Mouse (Mus musculus): ENCODE measurements around the gene Sox5. TPM values are rescaled to one million over a fixed set of nuclear protein-coding genes. Genes with fewer than 3 reads are reported as not detected.

Sox5 gene
- polyA plus RNA-seq, 1 experiment from 2014 or later = 29.7 TPM

- WGBS = 82% methylated on average over 7 of the region's 7 CpGs
- Histone ChIP-seq H3K9ac (replicated peaks; ENCODE audit: low read length) (no peak overlapping the region), H3K27me3 (ENCODE audit: control insufficient read depth, insufficient read depth, low read length) (no peaks in the 10 kb centered on the region), H3K4me1 (ENCODE audit: control insufficient read depth, insufficient read depth, low read length) (peaks cover 3% of the 10 kb centered on the region; the same call in 1 of the 2 replicates), H3K4me2 (ENCODE audit: low read length) (no peak overlapping the region), H3K4me3 (replicated peaks; ENCODE audit: low read depth, low read length) (no peak overlapping the region), H3K36me3 (ENCODE audit: control insufficient read depth, insufficient read depth, low read length) (peaks cover 9% of the 10 kb centered on the region; the same call in 1 of the 2 replicates), H3K27ac (replicated peaks; ENCODE audit: low read depth, low read length) (no peak overlapping the region), H3K9me3 (ENCODE audit: control insufficient read depth, low read length) (no peaks in the 10 kb centered on the region)
- ATAC-seq (ENCODE audit: low FRiP score, low TSS enrichment) (no peak), DNase-seq (no peak)
These were observed 946.4 kb downstream of the Sox5 start for GRCm38 (mm10) chr6:143835331-143835730.

DNA sequence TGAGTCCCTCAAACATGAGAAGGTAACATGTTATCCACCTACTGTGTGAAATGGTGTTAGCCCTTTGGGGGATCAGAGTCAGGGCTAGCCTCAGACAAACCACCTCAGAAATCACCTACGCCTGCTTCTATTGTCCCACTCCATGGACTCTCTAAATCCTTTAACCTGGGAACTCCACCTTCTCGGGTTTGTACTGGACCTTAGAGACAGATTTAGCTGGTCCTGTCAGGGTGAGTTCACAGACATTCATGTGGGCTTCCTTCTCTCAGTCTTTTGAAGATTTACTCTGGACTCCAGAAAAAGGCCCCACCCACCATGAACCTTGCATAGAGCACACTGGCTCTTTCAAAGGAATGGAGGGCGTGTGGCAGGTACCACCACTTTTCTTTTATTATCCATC, 947.8 kb downstream of the Sox5 start:
- 93% methylated on average over 3 of the region's 3 CpGs for whole genome bisulfite sequencing
- no peak overlapping the region for H3K27ac ChIP-seq (replicated peaks; ENCODE audit: low read depth, low read length)
- no peaks in the 10 kb centered on the region for H3K9me3 ChIP-seq (ENCODE audit: control insufficient read depth, low read length)
- H3K4me1 ChIP-seq (ENCODE audit: control insufficient read depth, insufficient read depth, low read length) = peaks cover 3% of the 10 kb centered on the region; the same call in 1 of the 2 replicates
- no peak for DNase-seq
- no peak overlapping the region for H3K4me3 ChIP-seq (replicated peaks; ENCODE audit: low read depth, low read length)
- H3K36me3 ChIP-seq (ENCODE audit: control insufficient read depth, insufficient read depth, low read length) = peaks cover 7% of the 10 kb centered on the region; the same call in 1 of the 2 replicates
- H3K27me3 ChIP-seq (ENCODE audit: control insufficient read depth, insufficient read depth, low read length) = no peaks in the 10 kb centered on the region
- ATAC-seq (ENCODE audit: low FRiP score, low TSS enrichment) = no peak
- H3K4me2 ChIP-seq (ENCODE audit: low read length) = no peak overlapping the region
- no peak overlapping the region for H3K9ac ChIP-seq (replicated peaks; ENCODE audit: low read length)

- peaks cover 7% of the 10 kb centered on the region; the same call in 1 of the 2 replicates for H3K36me3 ChIP-seq (ENCODE audit: control insufficient read depth, insufficient read depth, low read length)
- no peak overlapping the region for H3K9ac ChIP-seq (replicated peaks; ENCODE audit: low read length)
- H3K27me3 ChIP-seq (ENCODE audit: control insufficient read depth, insufficient read depth, low read length) = no peaks in the 10 kb centered on the region
- H3K4me2 ChIP-seq (ENCODE audit: low read length) = no peak overlapping the region
- no peak for DNase-seq
- H3K4me1 ChIP-seq (ENCODE audit: control insufficient read depth, insufficient read depth, low read length) = no peaks in the 10 kb centered on the region
- WGBS = 95% methylated on average over 23 of the region's 23 CpGs
- no peak for ATAC-seq (ENCODE audit: low FRiP score, low TSS enrichment)
- no peak overlapping the region for H3K4me3 ChIP-seq (replicated peaks; ENCODE audit: low read depth, low read length)
- H3K27ac ChIP-seq (replicated peaks; ENCODE audit: low read depth, low read length) = no peak overlapping the region
- no peaks in the 10 kb centered on the region for H3K9me3 ChIP-seq (ENCODE audit: control insufficient read depth, low read length)
These were observed 948.6 kb downstream of the Sox5 start for GRCm38 (mm10) chr6:143833182-143833558.

GRCm38 (mm10) chr6:143832483-143833181, 949.1 kb downstream of the Sox5 start:
- no peaks in the 10 kb centered on the region for H3K4me1 ChIP-seq (ENCODE audit: control insufficient read depth, insufficient read depth, low read length)
- H3K4me3 ChIP-seq (replicated peaks; ENCODE audit: low read depth, low read length) = no peak overlapping the region
- H3K36me3 ChIP-seq (ENCODE audit: control insufficient read depth, insufficient read depth, low read length) = peaks cover 7% of the 10 kb centered on the region; the same call in 1 of the 2 replicates
- no peak for ATAC-seq (ENCODE audit: low FRiP score, low TSS enrichment)
- no peak overlapping the region for H3K9ac ChIP-seq (replicated peaks; ENCODE audit: low read length)
- H3K4me2 ChIP-seq (ENCODE audit: low read length) = no peak overlapping the region
- no peaks in the 10 kb centered on the region for H3K9me3 ChIP-seq (ENCODE audit: control insufficient read depth, low read length)
- no peaks in the 10 kb centered on the region for H3K27me3 ChIP-seq (ENCODE audit: control insufficient read depth, insufficient read depth, low read length)
- no peak for DNase-seq
- no peak overlapping the region for H3K27ac ChIP-seq (replicated peaks; ENCODE audit: low read depth, low read length)
- WGBS = 90% methylated on average over 12 of the region's 12 CpGs

GRCm38 (mm10) chr6:143831246-143831645, 950.5 kb downstream of the Sox5 start:
- whole genome bisulfite sequencing = 83% methylated on average over 4 of the region's 4 CpGs
- ATAC-seq (ENCODE audit: low FRiP score, low TSS enrichment) = no peak
- Histone ChIP-seq H3K27me3 (ENCODE audit: control insufficient read depth, insufficient read depth, low read length) (no peaks in the 10 kb centered on the region), H3K36me3 (ENCODE audit: control insufficient read depth, insufficient read depth, low read length) (peaks cover 7% of the 10 kb centered on the region; the same call in 1 of the 2 replicates), H3K4me3 (replicated peaks; ENCODE audit: low read depth, low read length) (no peak overlapping the region), H3K9me3 (ENCODE audit: control insufficient read depth, low read length) (no peaks in the 10 kb centered on the region), H3K4me1 (ENCODE audit: control insufficient read depth, insufficient read depth, low read length) (no peaks in the 10 kb centered on the region), H3K9ac (replicated peaks; ENCODE audit: low read length) (no peak overlapping the region), H3K4me2 (ENCODE audit: low read length) (no peak overlapping the region), H3K27ac (replicated peaks; ENCODE audit: low read depth, low read length) (no peak overlapping the region)
- no peak for DNase-seq

- DNase-seq (no peak), ATAC-seq (ENCODE audit: low FRiP score, low TSS enrichment) (no peak)
- H3K9ac ChIP-seq (replicated peaks; ENCODE audit: low read length) = no peak overlapping the region
- H3K9me3 ChIP-seq (ENCODE audit: control insufficient read depth, low read length) = no peaks in the 10 kb centered on the region
- no peak overlapping the region for H3K4me2 ChIP-seq (ENCODE audit: low read length)
- WGBS = 90% methylated on average over 2 of the region's 2 CpGs
- H3K27me3 ChIP-seq (ENCODE audit: control insufficient read depth, insufficient read depth, low read length) = no peaks in the 10 kb centered on the region
- H3K36me3 ChIP-seq (ENCODE audit: control insufficient read depth, insufficient read depth, low read length) = peaks cover 7% of the 10 kb centered on the region; the same call in 1 of the 2 replicates
- no peak overlapping the region for H3K4me3 ChIP-seq (replicated peaks; ENCODE audit: low read depth, low read length)
- no peak overlapping the region for H3K27ac ChIP-seq (replicated peaks; ENCODE audit: low read depth, low read length)
- H3K4me1 ChIP-seq (ENCODE audit: control insufficient read depth, insufficient read depth, low read length) = no peaks in the 10 kb centered on the region
These were observed 951.6 kb downstream of the Sox5 start for GRCm38 (mm10) chr6:143830131-143830530.

DNA sequence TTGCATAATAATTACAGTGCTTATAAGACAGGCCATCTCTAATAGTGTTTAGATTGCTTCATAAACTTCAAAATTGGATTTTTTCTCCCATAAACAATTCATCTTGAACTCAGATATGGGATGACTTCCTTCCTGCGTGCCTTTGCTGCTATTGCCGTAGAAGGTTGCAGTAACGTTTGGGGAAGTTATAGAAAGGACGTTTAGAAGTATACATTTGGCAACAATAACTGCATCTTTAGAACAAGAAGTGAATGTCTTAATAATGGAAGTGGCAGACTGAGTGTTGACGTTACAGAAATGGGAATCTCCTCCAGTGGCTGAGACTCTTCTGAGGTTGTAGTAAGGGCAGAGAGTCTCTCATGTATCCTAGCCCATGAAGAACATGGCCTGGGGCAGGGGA, 955.0 kb downstream of the Sox5 start:
- Histone ChIP-seq H3K36me3 (ENCODE audit: control insufficient read depth, insufficient read depth, low read length) (no peaks in the 10 kb centered on the region), H3K27me3 (ENCODE audit: control insufficient read depth, insufficient read depth, low read length) (no peaks in the 10 kb centered on the region)
- 88% methylated on average over 5 of the region's 5 CpGs for WGBS

GRCm38 (mm10) chr6:143825966-143826365, 955.8 kb downstream of the Sox5 start:
- H3K4me1 ChIP-seq (ENCODE audit: control insufficient read depth, insufficient read depth, low read length) = no peaks in the 10 kb centered on the region
- no peak overlapping the region for H3K4me3 ChIP-seq (replicated peaks; ENCODE audit: low read depth, low read length)
- WGBS = 86% methylated on average over 5 of the region's 5 CpGs
- no peak overlapping the region for H3K4me2 ChIP-seq (ENCODE audit: low read length)
- no peak for DNase-seq
- no peak overlapping the region for H3K9ac ChIP-seq (replicated peaks; ENCODE audit: low read length)
- no peak for ATAC-seq (ENCODE audit: low FRiP score, low TSS enrichment)
- no peaks in the 10 kb centered on the region for H3K36me3 ChIP-seq (ENCODE audit: control insufficient read depth, insufficient read depth, low read length)
- H3K27ac ChIP-seq (replicated peaks; ENCODE audit: low read depth, low read length) = no peak overlapping the region
- H3K9me3 ChIP-seq (ENCODE audit: control insufficient read depth, low read length) = no peaks in the 10 kb centered on the region
- H3K27me3 ChIP-seq (ENCODE audit: control insufficient read depth, insufficient read depth, low read length) = no peaks in the 10 kb centered on the region

More for the DNA sequence above, 955.0 kb downstream of the Sox5 start:
- DNase-seq (no peak), ATAC-seq (ENCODE audit: low FRiP score, low TSS enrichment) (no peak)
- Histone ChIP-seq H3K4me3 (replicated peaks; ENCODE audit: low read depth, low read length) (no peak overlapping the region), H3K4me1 (ENCODE audit: control insufficient read depth, insufficient read depth, low read length) (no peaks in the 10 kb centered on the region), H3K9me3 (ENCODE audit: control insufficient read depth, low read length) (no peaks in the 10 kb centered on the region), H3K27ac (replicated peaks; ENCODE audit: low read depth, low read length) (no peak overlapping the region), H3K9ac (replicated peaks; ENCODE audit: low read length) (no peak overlapping the region), H3K4me2 (ENCODE audit: low read length) (no peak overlapping the region)

GRCm38 (mm10) chr6:143825086-143825485, 956.7 kb downstream of the Sox5 start:
- H3K36me3 ChIP-seq (ENCODE audit: control insufficient read depth, insufficient read depth, low read length) = no peaks in the 10 kb centered on the region
- ATAC-seq (ENCODE audit: low FRiP score, low TSS enrichment) (no peak), DNase-seq (no peak)
- WGBS = 53% methylated on average over 6 of the region's 6 CpGs
- H3K4me2 ChIP-seq (ENCODE audit: low read length) = no peak overlapping the region
- no peak overlapping the region for H3K9ac ChIP-seq (replicated peaks; ENCODE audit: low read length)
- no peak overlapping the region for H3K27ac ChIP-seq (replicated peaks; ENCODE audit: low read depth, low read length)
- no peak overlapping the region for H3K4me3 ChIP-seq (replicated peaks; ENCODE audit: low read depth, low read length)
- no peaks in the 10 kb centered on the region for H3K4me1 ChIP-seq (ENCODE audit: control insufficient read depth, insufficient read depth, low read length)
- H3K27me3 ChIP-seq (ENCODE audit: control insufficient read depth, insufficient read depth, low read length) = no peaks in the 10 kb centered on the region
- H3K9me3 ChIP-seq (ENCODE audit: control insufficient read depth, low read length) = no peaks in the 10 kb centered on the region

Data from midbrain, embryonic 14.5 days (tissue).